8 mouse cellular contexts compared by ENCODE assay signal in genomic region chr11:74637971-74638790, GRCm38 (mm10). TPM values are rescaled to one million over a fixed set of nuclear protein-coding genes. Genes with fewer than 3 reads are reported as not detected.
A peak's percentile ranks its signal among the peaks of the same experiment; 100 is the strongest.
DNase-seq lines count a peak whose midpoint lies in the region; ATAC-seq and TF ChIP-seq lines count a peak whose summit lies in the region.

No protein-coding gene starts in this region.

- ATAC-seq in forebrain, embryonic 11.5 days (replicated peaks; ENCODE audit: low FRiP score) = peak; percentile 87
- ATAC-seq in heart, embryonic 15.5 days (replicated peaks; ENCODE audit: insufficient number of reproducible peaks, insufficient read depth, low FRiP score, low read depth) = peak; percentile 91

- H3K4me2 ChIP-seq in forebrain, embryonic 11.5 days (ENCODE audit: low read depth, low read length, severe bottlenecking) = peak overlapping the region; percentile 97
- peak overlapping the region; percentile 84 for H3K4me2 ChIP-seq in heart, embryonic 15.5 days

- H3K4me3 ChIP-seq in ES-Bruce4 (ENCODE audit: low read depth, low read length) = peak overlapping the region; percentile 70
- H3K4me3 ChIP-seq in forebrain, embryonic 11.5 days (ENCODE audit: low read depth, low read length) = peak overlapping the region; percentile 62
- peak overlapping the region; percentile 84 for H3K4me3 ChIP-seq in heart, embryonic 15.5 days
- peak overlapping the region; percentile 58 for H3K4me3 ChIP-seq in olfactory bulb, adult 2 months (ENCODE audit: insufficient read depth, low read depth, low read length)
- H3K4me3 ChIP-seq in thymus, adult 2 months (ENCODE audit: control insufficient read depth, insufficient read depth, low read length) = peak overlapping the region; percentile 35

- under 1% methylated on average over 84 of the region's 86 CpGs for WGBS in forebrain, embryonic 11.5 days
- WGBS in heart, embryonic 15.5 days = under 1% methylated on average over 86 of the region's 86 CpGs
- 3% methylated on average over 86 of the region's 86 CpGs for WGBS in olfactory bulb, adult 2 months
- WGBS in thymus, adult 2 months = 2% methylated on average over 86 of the region's 86 CpGs

- peaks cover 4% of the 10 kb centered on the region; the same call in 1 of the 2 replicates for H3K36me3 ChIP-seq in ES-Bruce4 (ENCODE audit: control insufficient read depth, insufficient read depth, low read length, poor library complexity, severe bottlenecking)
- H3K36me3 ChIP-seq in forebrain, embryonic 11.5 days (ENCODE audit: control insufficient read depth, insufficient read depth, low read length) = no peaks in the 10 kb centered on the region
- H3K36me3 ChIP-seq in heart, embryonic 15.5 days = no peaks in the 10 kb centered on the region
- H3K36me3 ChIP-seq in thymus, adult 2 months (ENCODE audit: control insufficient read depth, insufficient read depth, low read length) = no peaks in the 10 kb centered on the region

- H3K27ac ChIP-seq in ES-Bruce4 (ENCODE audit: insufficient read depth, low read length) = no peak overlapping the region
- peak overlapping the region; percentile 57 for H3K27ac ChIP-seq in forebrain, embryonic 11.5 days (ENCODE audit: low read depth, low read length)
- peak overlapping the region; percentile 95 for H3K27ac ChIP-seq in heart, embryonic 15.5 days
- H3K27ac ChIP-seq in olfactory bulb, adult 2 months (ENCODE audit: insufficient read depth, low read depth, low read length) = peak overlapping the region; percentile 52
- no peak overlapping the region for H3K27ac ChIP-seq in thymus, adult 2 months (ENCODE audit: control insufficient read depth, insufficient read depth, low read length)

- DNase-seq in c-Kit-positive CD71-negative TER-119-negative erythroid progenitor cells, embryonic 14.5 days (ENCODE audit: low read depth) = peak; percentile 36
- peak; percentile 85 for DNase-seq in forebrain, embryonic 11.5 days (ENCODE audit: low spot score)
- peak; percentile 90 for DNase-seq in kidney, postnatal 14 days
- DNase-seq in lung, adult 18-20 months = peak; percentile 84 to 86
- DNase-seq in thymus, adult 2 months = peak; percentile 58

- TF ChIP-seq CTCF in ES-Bruce4 (IDR thresholded peaks at IDR 0.05; ENCODE audit: low read depth, low read length) = peak; percentile 34
- peak; percentile 37; the same call in 1 of the 2 replicates for TF ChIP-seq CTCF in olfactory bulb, adult 2 months (IDR thresholded peaks at IDR 0.05; ENCODE audit: insufficient read depth, low read depth, low read length)
- peak; percentile 11; the same call in 1 of the 2 replicates for TF ChIP-seq CTCF in thymus, adult 2 months (IDR thresholded peaks at IDR 0.05; ENCODE audit: borderline replicate concordance, control insufficient read depth, extremely low read depth, insufficient read depth, low read length, poor library complexity)

- 0 out of 2 replicates have a peak, but pooled peaks have one; percentile 7 for TF ChIP-seq EP300 in ES-Bruce4 (IDR thresholded peaks at IDR 0.05; ENCODE audit: insufficient read depth, low read depth, low read length)

- no peaks in the 10 kb centered on the region for H3K4me1 ChIP-seq in ES-Bruce4 (ENCODE audit: control insufficient read depth, insufficient read depth, low read length)
- peaks cover 4% of the 10 kb centered on the region; the same call in 1 of the 2 replicates for H3K4me1 ChIP-seq in forebrain, embryonic 11.5 days (replicated peaks; ENCODE audit: control insufficient read depth, insufficient read depth, low read length)
- peaks cover 21% of the 10 kb centered on the region for H3K4me1 ChIP-seq in heart, embryonic 15.5 days (replicated peaks)
- peaks cover 15% of the 10 kb centered on the region for H3K4me1 ChIP-seq in olfactory bulb, adult 2 months (ENCODE audit: control insufficient read depth, insufficient read depth, low read length)
- H3K4me1 ChIP-seq in thymus, adult 2 months (replicated peaks; ENCODE audit: control insufficient read depth, insufficient read depth, low read length) = peaks cover 6% of the 10 kb centered on the region; the same call in 1 of the 2 replicates

- no peak for TF ChIP-seq POLR2A in ES-Bruce4 (IDR thresholded peaks at IDR 0.05; ENCODE audit: insufficient read depth, low read length)
- no peak for TF ChIP-seq POLR2A in olfactory bulb, adult 2 months (IDR thresholded peaks at IDR 0.05; ENCODE audit: insufficient read depth, low read depth, low read length)
- no peak for TF ChIP-seq POLR2A in thymus, adult 2 months (IDR thresholded peaks at IDR 0.05; ENCODE audit: control insufficient read depth, extremely low read depth, insufficient read depth, low read length, poor library complexity)

- peak overlapping the region; percentile 61 for H3K9ac ChIP-seq in ES-Bruce4 (ENCODE audit: low read depth, poor library complexity, severe bottlenecking)
- peak overlapping the region; percentile 87 for H3K9ac ChIP-seq in forebrain, embryonic 11.5 days (ENCODE audit: low read length)
- H3K9ac ChIP-seq in heart, embryonic 15.5 days = peak overlapping the region; percentile 89

- H3K9me3 ChIP-seq in ES-Bruce4 (replicated peaks; ENCODE audit: control insufficient read depth, insufficient read depth, low read length, poor library complexity, severe bottlenecking) = no peaks in the 10 kb centered on the region
- H3K9me3 ChIP-seq in forebrain, embryonic 11.5 days (ENCODE audit: control insufficient read depth, low read length) = no peaks in the 10 kb centered on the region
- no peaks in the 10 kb centered on the region for H3K9me3 ChIP-seq in heart, embryonic 15.5 days (replicated peaks)

- no peaks in the 10 kb centered on the region for H3K27me3 ChIP-seq in ES-Bruce4 (ENCODE audit: control insufficient read depth, insufficient read depth, low read length, poor library complexity, severe bottlenecking)
- H3K27me3 ChIP-seq in forebrain, embryonic 11.5 days (ENCODE audit: control insufficient read depth, insufficient read depth, low read length) = 0 out of 2 replicates have a peak, but pooled peaks cover 2% of the 10 kb centered on the region
- H3K27me3 ChIP-seq in heart, embryonic 15.5 days = no peaks in the 10 kb centered on the region
- peaks cover 5% of the 10 kb centered on the region; the same call in 1 of the 2 replicates for H3K27me3 ChIP-seq in thymus, adult 2 months (ENCODE audit: control insufficient read depth, insufficient read depth, low read length)

RNA-seq across cellular contexts. Expression of gene Cluh, which starts 11.1 kb away (rescaled TPM):
- polyA plus RNA-seq in ES-Bruce4 (2011; ENCODE audit: insufficient read depth, insufficient read length, low read depth, missing spikeins) = 33.3 and 33.4 TPM in 2 replicates
- polyA plus RNA-seq in forebrain, embryonic 11.5 days (2014; fragmentation: Nextera tagmentation; extraction: Ambion mirVana) = 18.9 and 21.9 TPM in 2 replicates
- polyA plus RNA-seq in heart, embryonic 15.5 days (2015; fragmentation: Nextera tagmentation; extraction: Ambion mirVana) = 54.7 and 63.4 TPM in 2 replicates
- not detected in 2 replicates for polyA plus RNA-seq in olfactory bulb, adult 2 months (2012; ENCODE audit: insufficient read depth, insufficient read length, low replicate concordance, missing spikeins)
- polyA plus RNA-seq in thymus, adult 2 months (2012; rRNA removed) = 43.2 and 46.6 TPM in 2 replicates

RNA-seq across cellular contexts. Expression of gene Ccdc92b, which starts 18.8 kb away (rescaled TPM):
- polyA plus RNA-seq in ES-Bruce4 (2011; ENCODE audit: insufficient read depth, insufficient read length, low read depth, missing spikeins) = 4.8 and 5.3 TPM in 2 replicates
- 1.5 and 2.0 TPM in 2 replicates for polyA plus RNA-seq in forebrain, embryonic 11.5 days (2014; fragmentation: Nextera tagmentation; extraction: Ambion mirVana)
- polyA plus RNA-seq in heart, embryonic 15.5 days (2015; fragmentation: Nextera tagmentation; extraction: Ambion mirVana) = 0.33 and 0.51 TPM in 2 replicates
- not detected in 2 replicates for polyA plus RNA-seq in olfactory bulb, adult 2 months (2012; ENCODE audit: insufficient read depth, insufficient read length, low replicate concordance, missing spikeins)
- 0.19 and 0.22 TPM in 2 replicates for polyA plus RNA-seq in thymus, adult 2 months (2012; rRNA removed)

RNA-seq across cellular contexts. Expression of gene Rap1gap2, which starts 27.5 kb away (rescaled TPM):
- polyA plus RNA-seq in ES-Bruce4 (2011; ENCODE audit: insufficient read depth, insufficient read length, low read depth, missing spikeins) = 4.0 and 5.7 TPM in 2 replicates
- polyA plus RNA-seq in forebrain, embryonic 11.5 days (2014; fragmentation: Nextera tagmentation; extraction: Ambion mirVana) = 1.3 and 1.8 TPM in 2 replicates
- polyA plus RNA-seq in heart, embryonic 15.5 days (2015; fragmentation: Nextera tagmentation; extraction: Ambion mirVana) = 3.8 and 4.2 TPM in 2 replicates
- polyA plus RNA-seq in olfactory bulb, adult 2 months (2012; ENCODE audit: insufficient read depth, insufficient read length, low replicate concordance, missing spikeins) = not detected in 2 replicates
- polyA plus RNA-seq in thymus, adult 2 months (2012; rRNA removed) = 6.0 and 7.0 TPM in 2 replicates

Comparison
In these comparisons a context has a peak if more than half of its experiments do, and no peak if none do; other contexts are left out.
1. H3K27ac ChIP-seq: peak in forebrain, embryonic 11.5 days (single experiment), heart, embryonic 15.5 days (single experiment) and olfactory bulb, adult 2 months (single experiment); none in ES-Bruce4 (single experiment) and thymus, adult 2 months (single experiment).
2. DNase-seq: peak in every context shown above with its lines; median percentile 90 in kidney, postnatal 14 days; 85 in forebrain, embryonic 11.5 days; 85 in lung, adult 18-20 months; 58 in thymus, adult 2 months; 36 in c-Kit-positive CD71-negative TER-119-negative erythroid progenitor cells, embryonic 14.5 days.
3. Peak in every context shown above with its lines, with median percentiles within 50 percentile points of each other: H3K4me3 ChIP-seq, H3K9ac ChIP-seq and CTCF ChIP-seq.